Mouse (Mus musculus) liver, embryonic 18 days (tissue): ENCODE results near the gene Ngef. TPM values are rescaled to one million over a fixed set of nuclear protein-coding genes. Genes with fewer than 3 reads are reported as not detected.

Source experiments
- polyA plus RNA-seq: library from polyadenylated mRNA; depleted of rRNA; stranded (reverse); fragments of >200 nt; gene quantifications from 2 replicates; pipeline ENCODE4 v1.2.3, GENCODE M21; 2012; rRNA removed

Gene Ngef
- 9.7 and 10.1 TPM in 2 replicates for polyA plus RNA-seq

GRCm38 (mm10) chr1:87573800-87574215, at the start of gene Ngef:
Ngef (minus strand) TSS chr1:87573870.

GRCm38 (mm10) chr1:87620211-87620668, 46.6 kb upstream of the Ngef start, which contains the start of gene Inpp5d:
Inpp5d (plus strand) TSS chr1:87620312.

GRCm38 (mm10) chr1:87509561-87510165, 64.0 kb downstream of the Ngef start, which contains the start of gene Neu2:
Neu2 (plus strand) TSS chr1:87509889.

GRCm38 (mm10) chr1:87469971-87470370, 103.7 kb downstream of the Ngef start, which contains the start of gene Snorc:
Snorc (plus strand) TSS chr1:87470271.

Other genes starting within 250 kb of the Ngef start
- 21.6 and 23.8 TPM in 2 replicates for gene Gigyf2, start 246.9 kb downstream of the Ngef start, polyA plus RNA-seq
- not detected in 2 replicates for gene Kcnj13, start 179.1 kb downstream of the Ngef start, polyA plus RNA-seq
- gene Snorc, start 103.6 kb downstream of the Ngef start, polyA plus RNA-seq = not detected in 2 replicates
- gene Neu2, start 64.0 kb downstream of the Ngef start, polyA plus RNA-seq = 0.56 and 0.61 TPM in 2 replicates
- 15.2 TPM in 2 replicates for gene Inpp5d, start 46.4 kb upstream of the Ngef start, polyA plus RNA-seq
- gene Atg16l1, start 182.0 kb upstream of the Ngef start, polyA plus RNA-seq = 22.3 and 24.8 TPM in 2 replicates
- 0.17 and 0.32 TPM in 2 replicates for gene Sag, start 229.8 kb upstream of the Ngef start, polyA plus RNA-seq